Mouse (Mus musculus): ENCODE measurements around the gene Ube2o. TPM values are rescaled to one million over a fixed set of nuclear protein-coding genes. Genes with fewer than 3 reads are reported as not detected.
A peak's percentile ranks its signal among the peaks of the same experiment; 100 is the strongest.

Gene Ube2o
- total RNA-seq, 2 experiments from 2014 or later: 5.2 to 5.4 TPM

DNA sequence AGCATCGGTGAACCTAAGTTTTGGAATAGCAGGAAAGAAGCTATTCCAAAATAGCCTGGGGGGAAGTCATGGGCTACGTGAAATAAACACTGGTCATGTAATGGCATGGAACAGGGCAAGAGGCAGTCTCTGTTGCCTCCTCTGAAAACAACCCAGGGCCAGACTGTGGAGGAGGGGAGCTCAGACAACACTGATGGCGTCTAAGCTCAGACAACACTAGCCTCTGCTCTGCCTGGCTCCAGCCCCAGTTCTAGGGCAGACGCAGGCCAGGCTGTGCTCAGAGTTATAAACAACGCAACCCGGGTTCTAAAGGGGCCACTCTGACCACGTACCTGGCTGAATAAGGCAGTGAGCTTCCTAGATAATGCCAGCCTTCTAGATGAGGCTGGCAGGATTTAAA lies 30.5 kb downstream of the Ube2o start:
- no peak for ATAC-seq (replicated peaks; ENCODE audit: poor library complexity, severe bottlenecking)

DNA sequence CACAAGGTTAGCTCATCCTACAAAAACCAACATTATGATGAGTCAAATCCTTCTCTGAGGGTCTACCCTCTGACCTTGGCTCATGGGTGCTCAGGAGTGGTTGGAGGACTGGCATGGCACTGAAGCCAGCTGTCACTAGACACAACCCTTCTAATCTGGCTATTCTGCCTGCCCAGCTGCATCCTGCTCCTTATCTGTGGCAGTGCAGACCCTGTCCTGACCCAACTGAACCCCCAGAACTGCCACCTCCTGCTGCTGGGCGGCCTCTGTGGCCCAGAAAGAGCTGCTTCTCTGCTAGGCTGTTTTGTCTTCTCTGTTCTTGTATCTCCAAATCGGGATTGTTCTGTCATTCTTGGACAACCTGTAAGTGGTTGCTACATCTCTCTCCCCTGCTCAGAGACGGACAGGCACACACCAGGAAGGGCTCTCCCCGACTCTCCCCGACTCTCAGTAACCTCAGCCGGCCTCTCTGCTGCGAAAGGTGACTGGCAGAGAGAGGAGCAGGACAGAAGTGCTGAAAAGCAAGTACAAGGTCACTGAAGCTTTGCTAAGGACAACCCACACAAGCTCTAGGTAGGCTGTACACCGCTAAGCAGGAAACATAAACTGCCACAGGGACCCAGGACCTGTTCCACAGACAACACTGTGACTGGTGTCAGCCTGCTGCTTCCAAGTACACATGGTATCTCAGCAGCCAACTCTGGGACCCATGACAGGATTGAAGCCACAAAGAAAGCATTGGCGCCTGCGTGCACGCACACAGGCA lies 31.8 kb downstream of the Ube2o start:
- ATAC-seq (replicated peaks; ENCODE audit: poor library complexity, severe bottlenecking): no peak

DNA sequence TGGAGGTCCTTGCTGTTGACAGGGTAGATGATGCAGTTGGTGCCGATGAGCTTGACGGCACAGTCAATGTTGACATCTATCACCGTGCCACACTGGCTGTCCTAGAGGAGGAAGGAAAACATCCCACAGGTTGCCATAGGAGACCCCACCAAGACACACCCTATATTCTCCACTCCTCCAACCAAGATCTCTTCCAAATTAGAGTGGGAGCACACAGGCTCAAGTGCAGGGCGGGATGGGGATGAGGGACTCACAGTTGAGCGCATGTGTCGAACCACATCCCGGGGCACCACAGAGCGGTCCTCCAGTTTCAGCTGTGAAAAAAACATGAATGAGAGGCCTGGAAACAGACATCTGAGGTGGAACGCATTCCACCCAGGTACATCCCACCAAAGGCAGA lies 32.5 kb downstream of the Ube2o start:
- ATAC-seq (replicated peaks; ENCODE audit: poor library complexity, severe bottlenecking): no peak

DNA sequence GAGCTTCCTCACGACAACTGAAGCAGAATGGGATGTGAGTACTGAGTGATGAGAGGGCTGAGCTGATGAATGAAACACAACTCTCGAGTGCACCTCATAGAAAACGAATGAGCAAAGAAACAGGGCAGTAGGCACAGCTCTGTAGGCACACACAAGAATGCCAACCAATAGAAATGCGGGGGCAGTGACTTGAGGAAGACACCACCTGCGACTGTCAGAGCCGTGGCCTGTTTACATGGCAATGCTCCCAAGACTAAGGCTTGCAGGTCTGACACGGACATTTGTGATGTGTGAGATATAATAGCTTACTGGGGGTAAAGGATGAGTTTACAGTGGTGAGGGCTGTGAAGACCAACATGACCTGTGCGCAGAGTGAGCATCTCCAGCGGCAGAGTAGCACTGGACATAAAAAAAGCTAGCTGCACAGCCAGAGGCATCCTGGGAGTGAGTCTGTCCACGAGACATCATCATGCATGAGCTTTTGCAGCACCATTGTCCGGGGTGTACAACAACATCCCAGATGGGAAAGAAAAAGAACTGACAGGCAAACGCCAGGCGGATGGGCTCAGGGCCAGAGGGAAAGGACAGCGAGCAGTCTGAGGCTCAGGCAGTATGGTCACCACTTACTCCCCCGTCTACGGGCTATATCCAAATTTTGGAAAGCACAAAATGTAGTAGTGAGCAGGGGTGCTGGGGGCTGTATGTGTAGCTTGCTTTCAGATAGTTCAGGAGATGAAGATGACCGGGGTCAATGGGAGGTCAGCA lies 33.8 kb downstream of the Ube2o start:
- ATAC-seq (replicated peaks; ENCODE audit: poor library complexity, severe bottlenecking): no peak

DNA sequence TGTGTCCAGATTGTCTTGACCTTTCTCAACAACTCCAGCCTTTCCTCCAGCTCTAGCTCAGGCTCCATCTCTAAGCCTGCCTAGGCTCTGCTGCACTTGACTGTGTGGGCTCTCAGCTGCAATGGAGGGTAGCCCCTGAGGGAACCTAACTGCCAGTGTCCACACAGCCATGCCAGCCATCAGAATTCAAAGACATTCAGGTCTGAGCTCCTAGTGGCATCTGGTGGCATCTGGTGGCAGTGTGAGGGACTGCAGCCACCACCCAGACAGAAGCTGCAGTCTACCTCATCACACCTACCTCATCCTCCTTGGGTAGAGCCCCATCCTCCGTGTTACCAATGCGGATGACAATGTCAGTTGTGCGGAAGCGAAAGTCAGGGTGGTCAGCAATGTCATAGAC lies 38.1 kb downstream of the Ube2o start:
- peak; percentile 44 for ATAC-seq (replicated peaks; ENCODE audit: poor library complexity, severe bottlenecking)

DNA sequence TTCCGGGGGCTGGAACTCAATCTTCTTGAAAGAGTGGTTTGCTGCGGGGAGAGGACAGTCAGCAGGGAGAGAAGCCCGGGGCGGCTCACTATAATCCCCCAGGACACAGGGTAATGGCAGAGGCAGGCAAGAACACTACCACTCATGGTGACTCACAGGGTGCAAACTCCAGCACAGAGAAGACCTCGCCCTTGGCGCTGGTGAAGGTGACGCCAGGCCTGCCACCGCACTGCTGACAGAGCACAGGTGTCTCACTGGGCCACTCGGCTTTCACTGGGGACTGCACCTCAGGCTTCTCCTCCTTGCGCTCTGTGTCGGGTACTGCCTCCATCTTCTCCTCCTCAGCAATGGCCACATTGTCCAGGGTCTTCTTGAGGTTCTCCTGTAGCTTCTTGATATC lies 40.1 kb downstream of the Ube2o start:
- ATAC-seq (replicated peaks; ENCODE audit: poor library complexity, severe bottlenecking): no peak

DNA sequence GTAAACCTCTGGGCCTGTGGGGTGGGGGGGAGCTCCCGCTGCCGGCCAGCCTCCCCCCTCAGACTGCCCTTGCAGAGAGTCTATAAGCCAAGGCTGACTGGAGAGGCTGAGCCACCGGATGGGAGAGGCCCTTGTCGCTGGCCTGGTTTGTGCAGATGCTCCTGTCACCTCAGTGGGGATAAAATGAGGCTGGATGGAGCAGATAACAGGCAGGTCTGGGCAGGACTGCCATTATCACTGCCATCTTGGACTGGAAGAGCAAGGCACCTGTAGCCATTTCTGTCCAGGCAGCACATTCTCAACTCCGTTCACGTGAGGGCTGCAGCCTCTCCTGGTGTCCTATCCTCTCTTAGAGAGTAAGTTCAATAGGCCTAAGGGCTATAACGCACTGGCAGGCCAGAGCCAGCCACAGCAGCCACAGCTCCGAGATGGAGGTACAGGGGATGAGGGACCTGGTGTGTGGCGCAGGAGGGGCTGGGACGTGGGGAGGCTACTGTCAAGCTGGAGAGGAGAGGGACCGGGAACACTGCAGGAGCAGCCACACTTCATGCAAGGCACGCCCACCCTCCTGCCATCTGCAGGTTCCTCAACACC lies 43.0 kb downstream of the Ube2o start:
- ATAC-seq (replicated peaks; ENCODE audit: poor library complexity, severe bottlenecking): no peak

DNA sequence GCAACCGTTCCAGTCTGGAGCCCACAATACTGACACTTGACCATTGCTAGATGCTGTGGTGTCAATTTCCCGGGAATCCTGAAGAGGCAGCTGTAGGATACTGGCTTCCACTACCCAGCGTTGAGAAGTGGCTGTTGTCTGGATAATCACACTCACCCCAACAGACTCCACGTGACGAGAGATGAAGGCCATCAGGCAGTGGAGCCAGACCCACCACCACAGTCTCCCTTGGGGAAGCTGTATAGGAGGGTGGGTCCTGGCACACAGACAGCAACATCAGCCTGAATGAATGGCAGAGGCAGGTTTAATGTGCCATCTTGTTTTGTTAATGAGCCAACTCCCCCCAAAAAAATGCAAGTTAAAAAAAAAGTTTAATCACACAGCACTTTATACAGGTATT lies 43.9 kb downstream of the Ube2o start:
- ATAC-seq (replicated peaks; ENCODE audit: poor library complexity, severe bottlenecking): no peak

DNA sequence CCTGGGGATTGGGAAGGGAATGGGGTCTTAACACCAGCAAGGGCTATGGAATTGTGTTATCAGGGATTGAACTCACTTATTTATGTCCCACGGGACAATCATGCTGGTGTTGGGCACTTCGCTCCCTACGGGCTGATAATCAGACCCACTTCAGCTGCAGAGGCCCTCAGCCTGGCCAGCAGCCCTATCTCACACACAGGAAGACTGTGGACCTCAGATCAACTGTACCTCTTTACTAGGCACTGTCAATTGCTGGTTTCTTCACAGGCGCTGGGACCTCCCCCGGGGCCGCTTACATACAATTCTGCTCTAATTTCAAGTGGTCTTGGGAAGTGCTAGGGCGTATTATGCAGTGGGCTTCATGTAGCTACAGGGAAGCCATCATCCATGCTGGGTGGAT lies 44.6 kb downstream of the Ube2o start:
- ATAC-seq (replicated peaks; ENCODE audit: poor library complexity, severe bottlenecking): no peak

DNA sequence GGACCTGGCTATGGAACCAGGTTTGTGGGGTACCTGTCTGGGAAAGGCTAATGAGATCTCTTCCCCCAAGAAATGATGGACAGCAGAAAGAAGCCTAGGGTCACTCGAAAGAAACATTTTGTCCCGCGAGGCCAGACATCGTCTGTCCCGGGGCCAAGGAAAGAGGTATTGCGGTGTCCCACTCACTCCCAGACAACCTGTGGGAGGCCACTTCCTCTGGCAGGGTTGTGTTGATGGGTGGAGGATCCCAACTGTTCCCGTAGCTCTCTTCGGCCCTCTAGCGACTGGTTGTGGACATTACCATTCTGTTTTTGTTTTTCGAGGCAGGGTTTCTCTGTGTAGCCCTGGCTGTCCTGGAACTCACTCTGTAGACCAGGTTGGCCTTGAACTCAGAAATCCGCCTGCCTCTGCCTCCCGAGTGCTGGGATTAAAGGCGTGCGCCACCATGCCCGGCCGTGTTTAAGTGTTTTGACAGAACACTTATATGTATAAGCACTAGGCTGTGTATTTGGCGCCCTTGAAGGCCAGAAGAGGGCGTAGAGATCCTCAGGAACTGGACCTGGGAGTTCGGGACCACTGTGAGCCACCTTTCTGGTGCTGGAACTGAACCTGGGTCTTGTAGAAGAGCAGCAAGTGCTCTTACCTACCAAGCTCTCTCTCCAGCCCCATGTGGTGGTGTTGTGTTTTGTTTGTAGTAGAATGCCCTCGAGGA lies 46.9 kb downstream of the Ube2o start:
- ATAC-seq (replicated peaks; ENCODE audit: poor library complexity, severe bottlenecking): peak; percentile 73

DNA sequence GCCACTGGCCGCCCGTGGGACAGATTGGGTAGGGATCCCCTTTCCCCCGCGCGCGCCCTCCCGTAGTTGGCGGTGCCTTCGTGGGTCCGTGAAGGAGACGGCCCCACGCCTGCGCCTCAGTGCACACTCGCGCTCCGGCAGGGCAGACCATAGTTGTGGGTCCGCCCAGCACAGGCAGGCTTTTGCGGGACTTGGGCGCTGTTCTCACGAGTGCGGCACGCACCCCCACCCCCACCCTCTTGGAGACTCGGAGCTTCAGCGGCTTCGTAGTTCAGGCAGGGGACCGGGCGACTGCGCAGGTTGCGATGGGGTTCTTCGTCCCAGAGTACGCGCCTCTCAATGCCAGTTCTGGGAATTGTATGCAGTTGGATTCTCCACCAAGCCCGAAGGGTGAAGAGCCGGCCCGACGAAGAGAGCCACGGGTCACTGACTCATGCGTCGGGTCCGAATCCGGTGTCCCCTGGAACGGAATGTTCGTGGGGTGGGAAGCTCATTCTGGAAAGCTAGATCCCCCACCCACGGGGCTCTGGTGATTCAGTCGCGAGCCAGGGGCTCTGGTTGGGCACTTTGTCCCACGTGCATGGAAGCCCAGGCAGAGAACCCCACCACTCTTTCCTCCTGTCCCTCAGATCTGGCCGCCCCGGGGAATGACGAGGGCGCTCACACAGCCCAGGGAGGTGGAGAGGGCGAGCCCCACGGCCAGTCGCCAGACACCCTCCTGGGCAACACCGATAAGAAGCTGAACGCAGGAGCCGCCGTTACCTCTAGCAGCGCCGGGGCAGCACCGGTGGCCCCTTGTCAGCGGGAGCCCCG lies 47.7 kb downstream of the Ube2o start:
- peak; percentile 11; the same call in 1 of the 2 replicates for ATAC-seq (replicated peaks; ENCODE audit: poor library complexity, severe bottlenecking)

DNA sequence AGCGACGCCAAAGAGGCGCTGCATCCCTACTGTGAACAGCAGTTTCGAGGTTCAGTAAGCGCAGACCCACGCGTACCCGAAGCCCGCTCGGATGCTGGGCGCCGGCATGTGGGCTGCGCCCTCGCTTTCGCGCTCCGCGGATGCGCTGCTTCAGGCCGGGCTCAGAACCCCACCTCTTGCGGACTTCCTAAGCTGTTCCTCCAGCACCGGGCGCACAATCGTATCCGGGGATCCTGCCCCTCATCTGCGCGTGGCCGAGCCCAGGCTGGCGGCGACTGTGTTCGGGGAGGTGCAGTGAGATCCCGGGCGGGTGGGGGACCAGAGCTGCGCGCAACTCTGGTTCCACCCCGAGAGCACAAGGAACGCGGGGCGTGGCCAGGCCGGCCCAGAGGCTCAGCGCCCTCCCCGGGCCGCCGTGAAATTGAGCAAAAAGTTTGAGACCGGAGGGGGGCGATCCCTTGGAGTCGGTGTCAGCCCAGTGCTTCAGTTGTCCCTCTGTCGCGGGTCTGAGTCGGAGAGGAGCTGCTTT lies 48.4 kb downstream of the Ube2o start:
- ATAC-seq (replicated peaks; ENCODE audit: poor library complexity, severe bottlenecking): peak; percentile 33

DNA sequence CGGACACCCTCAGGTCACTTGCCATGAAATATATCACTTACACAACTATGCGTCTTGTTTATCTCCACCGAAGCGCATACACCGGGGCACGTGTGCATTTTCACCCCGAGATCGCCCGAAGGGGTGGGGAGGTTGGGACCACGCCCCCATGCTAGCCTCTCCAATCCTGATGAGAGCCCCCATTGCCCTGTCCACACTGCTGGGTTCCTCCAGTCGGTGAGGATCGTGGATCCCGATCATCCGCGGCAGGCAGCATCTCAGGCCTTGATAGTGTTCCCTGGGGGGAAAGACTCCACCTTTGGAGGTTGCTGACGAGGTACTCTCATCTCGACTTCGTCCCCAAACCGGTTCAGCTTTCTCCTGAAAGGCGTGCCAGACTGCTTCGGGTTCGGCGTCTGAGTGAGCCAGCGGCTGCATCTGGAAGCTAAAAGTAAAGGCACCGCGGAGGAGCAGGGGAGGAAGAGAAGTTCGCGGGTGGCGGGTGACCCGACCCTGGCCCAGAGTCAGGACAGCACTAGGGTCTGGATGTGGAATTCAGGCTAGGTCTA lies 48.9 kb downstream of the Ube2o start:
- ATAC-seq (replicated peaks; ENCODE audit: poor library complexity, severe bottlenecking): no peak

DNA sequence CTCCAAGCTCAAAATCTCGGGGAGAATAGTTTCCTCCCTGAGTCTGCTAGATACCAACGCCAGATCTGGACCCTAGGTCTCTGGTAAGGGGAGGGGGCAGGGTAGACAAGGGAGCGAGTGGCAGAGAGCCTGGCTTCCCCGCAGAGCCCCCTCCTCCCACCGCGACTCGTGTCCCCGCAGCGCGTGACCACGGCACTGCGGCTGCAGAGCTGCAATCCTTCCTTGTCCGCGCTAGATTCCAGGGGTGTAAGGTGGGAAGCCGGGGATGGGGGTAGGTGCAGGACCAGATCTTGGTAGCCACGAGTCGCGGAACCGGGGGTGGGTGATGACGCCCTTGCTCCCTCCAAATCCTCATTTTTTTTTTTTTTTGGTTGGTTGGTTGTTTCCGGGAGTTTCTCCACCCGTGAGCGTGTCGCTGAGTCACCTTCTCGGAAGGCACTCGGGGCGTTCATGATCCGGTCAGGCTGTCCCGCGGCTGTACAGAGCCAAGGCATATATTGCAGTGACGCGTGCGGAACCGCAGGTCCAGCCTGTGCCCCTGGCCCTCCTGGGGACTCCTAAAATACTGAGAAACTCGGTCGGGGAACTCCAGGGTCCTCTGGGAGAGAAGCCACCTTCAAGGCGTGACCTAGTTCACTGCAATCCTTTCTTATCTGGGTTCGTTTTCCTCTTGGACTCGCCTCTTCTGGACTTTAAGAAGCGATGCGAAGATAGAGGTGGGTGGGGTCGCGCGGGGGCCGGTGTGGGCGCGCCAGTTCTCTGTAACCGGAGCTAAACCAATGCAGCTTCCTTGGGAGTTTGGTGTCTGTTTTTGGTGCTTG lies 49.7 kb downstream of the Ube2o start:
- ATAC-seq (replicated peaks; ENCODE audit: poor library complexity, severe bottlenecking): no peak

DNA sequence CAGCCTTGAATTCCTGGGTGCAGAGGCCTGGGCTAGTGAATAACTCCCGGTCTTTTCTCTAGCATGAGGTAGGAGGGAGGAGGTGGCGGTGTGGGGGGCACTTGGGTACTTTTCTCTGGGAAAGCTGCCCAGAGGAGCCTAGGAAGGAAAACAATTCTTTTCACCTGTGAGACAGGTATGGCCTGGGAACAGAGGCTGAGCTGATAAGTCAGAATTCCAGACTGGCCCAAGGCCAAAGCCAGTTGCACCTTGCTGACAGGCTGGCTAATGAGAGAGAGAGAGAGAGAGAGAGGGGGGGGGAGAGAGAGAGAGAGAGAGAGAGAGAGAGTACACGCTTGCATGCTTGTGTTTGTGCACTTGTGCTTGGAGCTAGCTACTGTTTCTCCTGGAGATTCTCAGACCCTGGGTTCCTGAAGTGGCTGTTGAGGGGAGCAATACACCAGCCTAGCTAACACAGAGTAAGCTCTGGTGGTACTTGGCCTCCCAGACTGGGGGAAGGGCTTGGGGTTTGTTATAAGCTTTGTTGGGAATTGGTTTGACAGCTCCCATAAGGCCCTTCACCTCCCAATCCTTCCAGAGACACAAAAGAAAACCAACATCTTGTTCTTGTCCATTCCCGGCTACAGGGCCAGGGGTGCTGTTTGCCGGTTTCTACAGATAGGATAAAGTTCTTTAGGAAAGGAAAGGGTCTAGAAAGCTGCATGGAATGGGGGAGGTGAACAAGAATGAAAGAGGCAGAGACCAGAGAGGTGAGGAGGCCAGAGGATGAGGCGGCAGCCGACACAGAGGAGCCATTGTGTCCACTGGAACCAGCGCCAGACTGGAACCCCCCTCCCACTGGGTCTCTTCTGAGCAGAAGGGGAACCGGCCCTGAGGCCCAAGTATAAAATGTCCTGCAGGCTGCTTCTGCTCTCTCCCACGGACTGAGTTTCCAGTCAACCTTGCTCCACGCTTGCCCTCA lies 50.8 kb downstream of the Ube2o start, which contains the start of gene Sphk1:
Sphk1 (plus strand) TSS at position 739 of the 961 bp plus-strand sequence.
- ATAC-seq (replicated peaks; ENCODE audit: poor library complexity, severe bottlenecking): no peak

DNA sequence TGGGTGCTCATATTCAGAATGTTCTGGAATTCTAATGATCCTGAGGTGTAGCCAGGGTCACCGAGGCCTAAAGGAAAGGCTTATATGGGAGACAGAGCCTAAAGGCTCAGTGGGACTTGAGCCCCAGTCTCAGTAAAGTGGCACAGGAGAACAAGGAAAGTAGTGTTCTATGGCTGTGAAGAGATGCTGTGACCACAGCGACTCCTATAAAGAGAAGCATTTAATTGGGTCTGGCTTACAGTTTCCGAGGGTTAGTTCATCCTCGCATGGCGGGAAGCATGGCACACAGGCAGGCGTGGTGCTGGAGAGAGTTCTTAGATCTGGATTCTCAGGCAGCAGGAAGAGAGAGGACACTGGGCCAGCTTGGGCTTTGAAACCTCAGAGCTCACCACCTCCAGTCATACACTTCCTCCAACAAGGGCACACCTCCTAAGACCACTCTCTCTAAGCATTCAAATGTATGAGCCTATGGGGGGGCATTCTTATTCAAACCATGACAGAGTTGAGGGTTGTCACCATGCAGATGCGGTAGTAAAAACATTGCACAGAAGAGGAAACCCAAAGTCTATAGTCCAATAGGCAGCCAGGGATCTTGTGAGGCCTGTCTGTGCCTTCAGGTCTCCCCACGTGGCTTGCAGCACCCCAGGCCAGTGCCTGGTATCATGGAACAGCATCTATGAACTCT lies 52.5 kb downstream of the Ube2o start:
- ATAC-seq (replicated peaks; ENCODE audit: poor library complexity, severe bottlenecking): no peak

DNA sequence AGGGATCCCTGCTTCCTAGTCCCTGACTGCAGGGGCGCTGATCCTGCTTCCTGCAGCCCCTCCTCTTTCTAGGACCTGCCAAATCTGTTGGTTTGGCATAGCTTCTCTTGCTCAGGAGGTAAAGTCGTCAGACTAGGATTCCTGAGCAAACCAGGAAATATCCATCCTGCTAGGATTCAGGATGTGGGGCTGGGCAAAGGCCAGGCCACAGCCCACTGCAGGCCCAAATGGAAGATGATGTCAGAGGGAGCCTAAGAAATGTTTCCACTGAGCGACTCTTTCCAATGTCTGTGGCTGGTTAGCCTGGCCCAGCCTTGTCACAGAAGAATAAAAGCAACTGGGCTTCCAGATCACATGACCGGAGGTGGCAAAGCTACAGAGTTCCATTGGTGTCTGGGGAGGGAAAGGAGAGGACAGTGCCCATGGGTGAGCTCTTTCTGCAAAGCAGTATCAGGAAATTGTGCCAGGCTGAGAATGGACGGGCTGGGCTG lies 57.5 kb downstream of the Ube2o start:
- 0 out of 2 replicates have a peak, but pooled peaks have one; percentile 20 for ATAC-seq (replicated peaks; ENCODE audit: poor library complexity, severe bottlenecking)
